Mouse (Mus musculus): ENCODE measurements around the gene Zfp541. TPM values are rescaled to one million over a fixed set of nuclear protein-coding genes. Genes with fewer than 3 reads are reported as not detected.

Gene Zfp541
- total RNA-seq, 1 experiment from 2014 or later, result 0.07 TPM

GRCm38 (mm10) chr7:16080581-16080980, 19.0 kb downstream of the Zfp541 start:
- no peak for DNase-seq

GRCm38 (mm10) chr7:16083361-16083760, 21.7 kb downstream of the Zfp541 start:
- no peak for DNase-seq

DNA sequence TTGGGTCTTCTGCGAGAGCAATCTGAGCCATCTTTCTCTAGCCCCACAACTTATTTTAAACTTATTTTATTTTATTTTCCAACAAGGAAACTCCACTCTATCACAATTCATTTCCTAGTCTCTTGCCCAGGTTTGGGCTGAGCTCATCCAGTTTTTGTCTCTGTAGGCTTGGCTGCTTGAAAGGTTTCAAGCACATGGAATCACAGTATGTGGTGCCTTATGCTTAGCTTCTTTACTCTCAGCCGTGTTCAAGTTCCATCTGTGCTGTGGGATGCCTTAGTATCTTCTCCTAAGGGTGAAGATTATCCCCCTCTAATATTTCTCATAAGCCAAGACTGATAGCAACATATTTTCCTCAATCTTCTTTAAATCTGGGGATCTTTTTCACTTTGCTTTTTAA, 26.0 kb downstream of the Zfp541 start:
- DNase-seq, result no peak

- no peak for DNase-seq
Observed at GRCm38 (mm10) chr7:16094592-16094991, 33.0 kb downstream of the Zfp541 start.

GRCm38 (mm10) chr7:16098021-16099017, 36.7 kb downstream of the Zfp541 start, which contains the start of gene Napa:
Gene Napa (plus strand): TSS chr7:16098458.
- DNase-seq, result peak; percentile 99

DNA sequence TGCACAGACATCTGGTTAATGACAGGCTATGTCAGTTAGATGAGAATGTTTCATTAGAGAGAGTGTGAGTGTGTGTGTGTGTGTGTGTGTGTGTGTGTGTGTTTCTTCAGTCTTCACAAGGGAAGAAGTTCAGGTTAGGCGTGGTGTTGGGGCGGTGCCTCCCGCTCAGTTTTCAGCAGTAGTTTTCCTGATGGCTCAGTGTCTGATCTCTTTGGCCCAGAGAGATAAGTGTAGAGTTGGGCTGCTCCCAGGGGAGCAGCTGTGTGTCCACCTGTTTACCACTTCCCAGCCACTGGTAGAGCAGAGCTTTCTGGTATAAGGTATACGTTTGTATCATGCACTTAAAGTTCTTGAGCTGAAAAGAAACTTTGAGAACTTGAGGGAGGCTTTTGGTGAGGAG, 38.3 kb downstream of the Zfp541 start:
- DNase-seq, result no peak

DNA sequence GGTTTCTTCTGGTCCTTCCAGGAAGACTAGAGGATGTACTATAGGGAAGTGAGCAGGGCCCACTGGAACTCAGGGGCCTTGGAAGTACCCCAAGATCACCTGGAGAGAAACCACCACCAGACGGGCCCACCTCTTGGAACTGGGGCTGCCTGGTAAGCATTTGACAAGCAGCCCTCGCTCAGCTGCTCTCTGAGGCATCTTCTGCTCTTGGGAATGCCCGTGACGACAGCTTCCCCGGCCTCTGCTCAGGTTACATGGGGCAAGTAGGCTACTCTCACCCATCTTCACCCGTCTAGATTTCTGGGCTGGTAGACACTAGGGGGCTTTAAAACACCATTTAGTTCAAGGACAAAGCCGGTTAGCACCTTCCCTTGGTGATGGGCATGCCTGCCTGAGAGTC, 39.5 kb downstream of the Zfp541 start:
- no peak for DNase-seq

DNA sequence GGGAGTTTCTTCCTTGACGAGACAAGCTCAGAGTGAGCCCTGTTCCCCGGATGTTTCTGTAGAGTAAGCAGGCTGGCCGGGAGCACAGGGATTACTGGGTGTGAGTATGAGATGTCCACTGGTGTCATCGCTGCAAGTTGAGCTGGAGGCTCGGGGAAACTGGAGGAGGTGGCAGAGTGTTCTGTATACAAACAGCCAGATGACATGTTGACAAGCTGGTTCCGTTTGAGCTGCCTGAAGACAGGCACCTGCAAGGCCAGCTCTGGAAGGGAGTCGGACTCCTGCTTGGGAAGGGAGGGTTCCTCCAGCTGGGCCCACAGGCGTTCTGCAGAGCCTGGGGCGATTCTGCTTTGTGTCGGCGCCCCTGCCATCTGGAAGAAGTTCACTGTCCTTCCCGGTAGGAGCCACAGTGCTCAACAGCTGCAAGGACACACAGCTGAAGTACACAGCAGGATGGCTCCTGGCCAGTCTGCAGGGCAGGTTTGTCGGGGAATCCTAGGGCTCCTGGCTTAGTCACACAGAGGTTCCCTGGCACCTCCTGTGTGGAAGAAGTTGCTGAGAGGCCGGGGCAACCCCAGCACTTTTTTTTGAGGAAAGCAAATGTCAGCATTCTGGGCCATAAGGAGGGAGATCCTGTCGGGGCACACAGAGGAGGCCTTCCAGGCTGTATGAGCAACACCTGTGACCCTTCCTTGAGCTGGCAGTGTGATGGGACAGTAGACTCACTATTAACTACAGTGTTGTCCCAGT, 40.3 kb downstream of the Zfp541 start:
- no peak for DNase-seq

DNA sequence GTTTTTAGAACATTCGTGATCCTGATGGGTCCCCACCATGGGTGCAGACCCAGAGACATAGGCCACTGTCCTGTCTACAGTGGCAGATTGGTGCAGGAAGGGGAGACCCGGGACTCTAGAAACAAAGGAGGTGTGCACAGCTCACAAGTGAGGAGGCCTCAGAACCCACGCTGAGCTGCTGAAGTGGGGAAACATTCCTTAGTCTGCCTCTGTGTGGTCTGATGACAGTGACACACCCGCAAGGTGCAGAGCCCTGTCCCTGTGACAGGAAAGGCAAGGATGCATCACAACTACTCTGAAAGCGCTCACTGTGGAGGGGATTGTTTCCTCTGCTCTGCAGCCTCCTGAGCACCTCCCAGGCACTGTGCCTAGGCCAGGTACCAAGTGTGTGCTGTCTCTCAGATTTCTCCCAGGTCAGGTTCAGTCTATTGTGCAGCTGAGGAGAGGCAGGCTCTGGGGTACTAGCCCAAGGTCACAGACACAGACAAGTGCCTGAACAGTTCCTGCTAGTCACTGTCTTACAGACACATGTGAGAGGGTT, 41.1 kb downstream of the Zfp541 start:
- DNase-seq, result no peak

DNA sequence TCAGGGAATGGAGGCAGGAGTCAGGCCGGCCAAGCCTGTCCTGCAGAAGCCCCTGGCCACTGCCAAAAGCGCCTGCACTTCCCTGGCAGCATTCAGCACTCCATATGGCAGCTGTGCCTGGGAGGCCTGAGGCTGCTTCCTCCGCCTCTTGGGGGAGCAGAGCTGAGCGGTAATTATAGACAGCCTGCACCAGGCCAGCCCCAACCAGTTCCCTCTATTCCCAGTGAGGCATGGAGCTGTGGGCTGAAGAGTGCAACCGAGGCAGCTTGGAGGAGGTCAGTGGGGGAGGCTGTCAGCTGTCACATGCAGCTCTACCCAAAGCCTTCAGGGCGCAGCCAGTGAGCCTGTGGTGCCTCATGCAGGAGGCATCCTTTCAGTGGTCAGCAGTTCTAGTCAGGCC, 42.1 kb downstream of the Zfp541 start:
- no peak for DNase-seq

- no peak for DNase-seq
Observed at GRCm38 (mm10) chr7:16104611-16105388, 43.2 kb downstream of the Zfp541 start.

DNA sequence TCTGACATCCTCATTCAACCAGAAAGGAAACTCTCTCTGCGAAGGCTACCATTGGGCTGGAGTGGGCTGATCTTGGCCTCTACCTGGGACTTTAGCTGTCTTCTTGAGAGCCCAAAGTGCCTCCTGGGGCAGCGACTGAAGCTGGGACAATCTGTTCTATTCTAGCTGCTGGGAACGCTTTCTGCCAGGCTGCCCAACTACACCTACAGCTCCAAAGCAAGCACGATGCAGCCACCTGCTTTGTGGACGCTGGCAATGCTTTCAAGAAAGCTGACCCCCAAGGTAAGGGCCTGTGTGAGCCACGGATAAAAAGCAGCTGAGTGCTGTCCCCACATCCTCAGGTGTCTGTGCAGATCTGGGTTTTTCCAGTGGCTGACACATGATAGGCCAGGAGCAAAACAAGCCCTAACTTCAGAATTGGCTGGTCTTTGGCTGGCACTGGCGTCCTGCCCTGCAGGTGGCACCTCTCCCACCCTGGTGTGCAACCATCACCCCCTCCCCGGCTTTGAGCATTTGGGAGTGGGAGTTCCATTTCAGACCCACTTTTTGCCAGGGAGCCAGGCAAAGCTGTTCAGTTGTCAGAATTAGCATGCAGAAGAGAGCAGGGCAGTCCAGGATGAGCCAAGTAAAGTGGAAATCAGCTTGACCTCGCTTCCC, 47.4 kb downstream of the Zfp541 start:
- DNase-seq, result no peak

- DNase-seq, result no peak
Observed at GRCm38 (mm10) chr7:16110158-16110557, 48.5 kb downstream of the Zfp541 start.

DNA sequence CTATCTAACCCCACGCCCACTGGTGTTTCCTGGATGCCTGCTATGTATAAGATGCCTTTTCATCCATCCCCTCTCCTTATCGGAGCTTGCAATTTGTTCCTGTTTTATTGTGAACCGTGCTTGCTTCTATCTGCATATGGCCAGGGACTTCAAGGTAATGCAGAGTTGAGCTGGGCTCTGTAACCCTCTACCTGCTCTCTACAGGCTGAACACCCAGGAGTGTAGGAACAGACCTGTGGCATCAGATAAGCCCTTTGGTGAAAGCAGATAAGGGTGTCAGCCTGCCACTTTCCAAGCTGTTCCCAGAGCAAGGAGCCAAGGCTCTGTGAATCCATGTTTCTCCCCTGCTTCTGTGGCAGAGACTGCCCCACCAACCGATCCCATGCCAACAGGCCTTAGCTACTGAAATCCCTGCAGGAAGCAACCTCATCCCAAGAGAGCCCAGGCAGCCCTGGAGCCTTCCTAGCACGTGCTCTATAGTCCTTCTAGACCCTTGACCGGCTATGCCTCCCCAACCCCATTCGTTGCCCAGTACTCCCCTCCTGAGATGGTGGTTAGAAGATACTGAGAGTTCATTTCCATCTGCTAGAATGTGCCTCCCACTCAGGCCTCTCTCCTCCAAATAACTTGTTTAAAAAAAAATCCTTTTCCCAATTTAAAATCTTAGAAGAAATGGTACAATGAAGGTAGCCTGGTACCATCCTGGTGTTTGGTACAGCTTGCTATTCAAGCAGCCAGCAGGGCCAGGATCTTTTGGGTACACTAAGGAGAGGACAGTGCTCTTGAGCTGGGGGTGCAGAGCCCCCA, 49.9 kb downstream of the Zfp541 start:
- DNase-seq, result no peak

- no peak for DNase-seq
Observed at GRCm38 (mm10) chr7:16116418-16116817, 54.8 kb downstream of the Zfp541 start.

DNA sequence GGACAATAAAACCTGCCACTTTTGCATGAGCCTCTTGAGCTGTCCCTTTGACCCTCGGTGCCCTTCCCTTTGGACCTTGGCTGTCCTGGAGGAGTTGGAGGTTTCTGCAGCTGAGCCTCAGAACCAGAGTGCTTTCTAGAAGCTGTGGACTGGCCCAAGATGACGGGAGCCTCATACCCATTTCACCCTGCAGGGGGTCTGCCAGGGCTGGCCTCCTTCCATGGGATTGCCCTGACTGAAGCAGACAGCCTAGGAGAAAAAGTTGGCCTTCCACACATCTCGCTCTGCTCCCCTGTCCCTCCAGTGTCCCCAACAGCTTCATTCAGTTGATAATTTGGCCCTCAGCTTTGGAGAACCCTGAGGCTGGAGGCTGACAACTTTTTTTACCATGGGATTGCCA, 55.5 kb downstream of the Zfp541 start:
- DNase-seq, result no peak

DNA sequence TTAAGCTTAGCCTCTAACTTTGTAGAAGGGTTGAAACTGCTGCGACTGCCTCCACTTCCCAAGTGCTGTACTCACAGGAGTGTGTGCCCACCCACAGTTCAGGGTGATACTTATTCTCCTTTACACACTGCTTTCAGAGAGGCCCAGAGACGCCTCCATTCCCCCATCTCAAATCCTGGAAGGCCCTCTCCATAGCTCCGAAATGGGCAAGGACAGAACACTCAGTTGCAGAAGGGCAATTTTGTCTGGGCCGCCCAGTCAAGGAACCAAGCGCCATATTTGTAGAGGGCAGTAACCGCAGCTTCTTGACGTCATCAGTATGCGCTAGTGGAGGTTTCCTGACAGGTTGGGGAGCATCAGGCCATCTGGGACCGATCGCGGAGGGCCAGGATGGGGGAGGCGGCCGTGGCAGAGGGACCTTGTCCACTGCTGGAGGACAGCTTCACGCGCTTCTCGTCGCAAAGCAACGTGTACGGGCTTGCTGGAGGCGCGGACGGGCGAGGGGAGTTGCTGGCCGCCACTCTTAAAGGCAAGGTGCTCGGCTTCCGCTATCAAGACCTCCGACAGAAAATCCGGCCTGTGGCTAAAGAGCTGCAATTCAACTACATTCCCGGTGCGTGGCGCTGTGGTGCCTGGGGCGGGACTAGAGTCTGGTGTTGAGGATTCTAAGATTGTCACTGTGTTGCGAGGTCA, 58.1 kb downstream of the Zfp541 start, which contains the start of gene Kptn:
TSS of gene Kptn (plus strand) at position 327 of the 693 bp plus-strand sequence.
- DNase-seq, result peak; percentile 95

GRCm38 (mm10) chr7:16120262-16120600, 58.6 kb downstream of the Zfp541 start:
- DNase-seq, result no peak

GRCm38 (mm10) chr7:16125829-16126228, 64.2 kb downstream of the Zfp541 start:
- DNase-seq, result no peak

DNA sequence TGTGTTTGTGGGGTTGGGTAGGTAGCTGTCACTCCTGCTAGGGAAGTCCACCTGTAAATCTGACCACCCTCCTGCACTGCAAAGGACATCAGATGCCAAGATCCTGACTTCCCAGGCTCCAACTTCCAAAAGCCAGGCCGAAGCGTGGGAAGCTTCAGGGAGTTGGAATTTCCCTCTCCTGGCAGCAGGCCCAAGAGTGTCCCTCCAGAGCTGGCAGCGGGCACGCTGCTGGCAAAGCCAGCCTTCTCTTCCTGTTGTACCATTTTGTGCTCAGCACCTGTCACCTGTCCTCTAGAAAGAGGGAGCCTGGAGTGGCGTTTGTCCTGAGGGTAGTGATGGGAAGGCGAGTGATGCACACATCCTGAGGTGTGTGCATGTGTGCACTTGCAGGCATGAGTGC, 66.7 kb downstream of the Zfp541 start:
- no peak for DNase-seq

All from adrenal gland, postnatal 14 days (tissue).